Mouse (Mus musculus) cerebellum, adult 2 months (tissue): ENCODE measurements at regions not wholly inside any gene's neighbourhood (a gene's known extent, or its start where the extent isn't known, plus 50 kb on each side); places are given as distances from the start of the nearest gene placed in this dataset.

Experiments
- CTCF ChIP-seq: fragments of 200-500 bp; IDR thresholded peaks from 2 replicates; pipeline ENCODE4 v1.5.1; 2011; ENCODE audit warnings: low read depth, mild to moderate bottlenecking, control low read depth, low read length, moderate library complexity, borderline replicate concordance; ENCODE audit not compliant: insufficient read depth
- POLR2A ChIP-seq: fragments of 200-500 bp; IDR thresholded peaks from 2 replicates; pipeline ENCODE4 v1.6.1; 2011; ENCODE audit warnings: low read length, control low read depth, borderline replicate concordance; ENCODE audit not compliant: insufficient read depth

DNA sequence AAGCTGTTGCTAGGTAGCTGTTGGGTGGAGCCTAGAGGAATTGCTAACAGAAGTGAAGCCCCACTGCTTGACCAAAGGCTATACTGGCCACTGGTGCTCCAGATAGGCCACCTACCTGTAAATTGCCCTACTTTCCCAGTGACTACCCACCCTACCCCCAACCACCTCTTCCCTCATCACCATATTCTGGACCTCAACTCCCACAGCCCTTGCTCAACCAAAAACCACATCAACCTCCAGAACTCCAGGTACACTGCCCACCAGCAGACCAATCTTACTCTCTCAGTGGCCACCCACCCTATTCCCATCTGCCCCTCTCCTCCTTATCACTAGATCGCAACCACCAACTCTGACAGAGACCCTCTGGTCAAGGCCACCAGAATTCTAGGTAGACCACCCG, 63.4 kb upstream of the D7Ertd443e start:
- no peak for TF ChIP-seq CTCF
- no peak for TF ChIP-seq POLR2A
